Mouse (Mus musculus): ENCODE measurements around the gene Ncs1.

DNA sequence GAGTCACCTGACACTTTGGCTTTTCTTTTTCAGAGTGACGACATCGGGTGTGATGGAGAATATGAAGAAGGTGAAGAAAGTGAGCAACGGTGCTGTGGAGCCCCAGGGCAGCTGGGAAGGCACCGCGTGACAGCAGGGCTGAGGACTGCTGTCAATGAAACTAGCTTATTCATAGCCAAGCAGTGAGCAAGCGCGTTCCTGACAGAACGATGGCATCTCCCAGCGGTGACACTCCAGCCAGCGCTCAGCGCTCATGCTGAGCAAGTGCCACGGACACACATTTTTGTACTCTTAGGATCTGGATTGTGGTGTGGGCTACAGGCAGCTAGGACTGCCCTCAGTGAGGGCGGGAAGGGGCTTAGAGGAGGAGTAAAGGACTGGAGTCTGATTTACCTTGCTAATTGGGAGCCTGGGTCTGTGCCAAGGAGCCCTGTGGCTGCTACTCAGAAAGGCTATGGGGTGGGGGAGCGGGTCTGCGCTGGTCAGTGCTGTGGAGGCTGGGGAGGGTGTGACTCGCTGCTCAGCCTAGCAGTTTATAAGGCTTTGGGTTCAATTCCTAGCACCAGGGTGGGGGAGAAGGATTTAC, 31.3 kb upstream of the Ncs1 start:
- TF ChIP-seq CTCF (IDR thresholded peaks at IDR 0.05; ENCODE audit: low read depth, low read length) (no peak), POLR2AphosphoS5 (IDR thresholded peaks at IDR 0.05; ENCODE audit: insufficient replicate concordance, low read depth, low read length) (no peak), GATA1 (IDR thresholded peaks at IDR 0.05; ENCODE audit: borderline replicate concordance, low read length) (no peak)
